Mouse (Mus musculus) liver, embryonic 13.5 days (tissue): ENCODE results near the gene Mgmt. TPM values are rescaled to one million over a fixed set of nuclear protein-coding genes. Genes with fewer than 3 reads are reported as not detected.
A peak's percentile ranks its signal among the peaks of the same experiment; 100 is the strongest.

Experiments
- ATAC-seq: fragments of 200-750 bp; cut with Nextera tagmentation; 2 replicates; pipeline ENCODE4 v1.8.0; 2017; ENCODE audit warnings: low read depth, mild to moderate bottlenecking, moderate number of reproducible peaks, moderate library complexity
- DNase-seq: peaks from one replicate; pipeline ENCODE4 v3.0.0; 2022
- H3K27ac ChIP-seq: fragments of 300-500 bp; sonication (generic); 2 replicates; pipeline ENCODE4 v1.5.1; 2015; ENCODE audit warnings: moderate library complexity, mild to moderate bottlenecking, inconsistent platforms
- H3K27me3 ChIP-seq: fragments of 300-500 bp; sonication (generic); 2 replicates; pipeline ENCODE4 v1.6.1; 2015; ENCODE audit warnings: mild to moderate bottlenecking, inconsistent platforms
- H3K36me3 ChIP-seq: fragments of 300-500 bp; sonication (generic); 2 replicates; pipeline ENCODE4 v1.6.1; 2015; ENCODE audit warnings: mild to moderate bottlenecking, inconsistent platforms
- H3K4me1 ChIP-seq: fragments of 300-500 bp; sonication (generic); replicated peaks from 2 replicates; pipeline ENCODE4 v1.6.1; 2015; ENCODE audit warnings: inconsistent platforms
- H3K4me2 ChIP-seq: fragments of 300-500 bp; sonication (generic); 2 replicates; pipeline ENCODE4 v1.6.1; 2015; ENCODE audit warnings: inconsistent platforms, mild to moderate bottlenecking, moderate library complexity
- H3K4me3 ChIP-seq: fragments of 300-500 bp; sonication (generic); replicated peaks from 2 replicates; pipeline ENCODE4 v1.5.1; 2015; ENCODE audit warnings: mild to moderate bottlenecking, inconsistent platforms
- H3K9ac ChIP-seq: fragments of 300-500 bp; sonication (generic); 2 replicates; pipeline ENCODE4 v1.6.1; 2015; ENCODE audit warnings: mild to moderate bottlenecking, inconsistent platforms
- H3K9me3 ChIP-seq: fragments of 300-500 bp; sonication (generic); replicated peaks from 2 replicates; pipeline ENCODE4 v1.6.1; 2016; ENCODE audit warnings: inconsistent platforms
- WGBS: fragments of 180-500 bp; shearing (Covaris S2); methylation state at CpG from one replicate; pipeline ENCODE4 v1.1.7; 2015; ENCODE audit not compliant: insufficient replicate concordance; 5-methylcytosine and 5-hydroxymethylcytosine counted together
- polyA plus RNA-seq: library from polyadenylated mRNA; unstranded; fragments of >200 nt; fragmentation: Nextera tagmentation; extraction: Ambion mirVana; gene quantifications from 2 replicates; pipeline ENCODE4 v1.2.1, GENCODE M21; 2015

Gene Mgmt
- polyA plus RNA-seq, 1 experiment from 2014 or later, result 3.4 TPM

DNA sequence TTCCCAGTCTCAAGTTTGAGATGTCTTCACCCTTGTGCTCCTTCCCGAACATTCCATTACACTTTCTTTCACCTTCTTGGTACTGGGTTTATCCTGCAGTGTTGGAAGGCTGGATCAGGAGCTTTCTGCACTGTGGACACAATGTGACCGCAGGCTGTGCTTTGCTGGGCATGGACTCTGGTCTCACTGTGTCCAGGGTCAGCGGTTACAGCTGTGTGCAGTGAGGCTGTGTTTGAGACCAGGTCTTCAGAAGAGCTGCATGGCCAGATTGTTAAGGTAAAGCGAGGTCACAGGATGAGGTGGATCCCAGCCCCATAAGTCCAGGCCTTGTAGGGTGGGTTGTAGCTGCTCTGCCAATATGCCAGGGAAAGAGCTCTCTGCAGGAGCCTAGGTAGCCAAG, 18.5 kb downstream of the Mgmt start:
- 59% methylated on average over 4 of the region's 4 CpGs for WGBS
- DNase-seq (no peak), ATAC-seq (peak; percentile 67)
- no peak overlapping the region for H3K4me2 ChIP-seq
- H3K27me3 ChIP-seq, result no peaks in the 10 kb centered on the region
- H3K36me3 ChIP-seq, result no peaks in the 10 kb centered on the region
- no peak overlapping the region for H3K4me3 ChIP-seq
- H3K9ac ChIP-seq, result no peak overlapping the region
- H3K27ac ChIP-seq, result no peak overlapping the region
- H3K4me1 ChIP-seq, result 0 out of 2 replicates have a peak, but pooled peaks cover 8% of the 10 kb centered on the region
- H3K9me3 ChIP-seq, result no peaks in the 10 kb centered on the region

DNA sequence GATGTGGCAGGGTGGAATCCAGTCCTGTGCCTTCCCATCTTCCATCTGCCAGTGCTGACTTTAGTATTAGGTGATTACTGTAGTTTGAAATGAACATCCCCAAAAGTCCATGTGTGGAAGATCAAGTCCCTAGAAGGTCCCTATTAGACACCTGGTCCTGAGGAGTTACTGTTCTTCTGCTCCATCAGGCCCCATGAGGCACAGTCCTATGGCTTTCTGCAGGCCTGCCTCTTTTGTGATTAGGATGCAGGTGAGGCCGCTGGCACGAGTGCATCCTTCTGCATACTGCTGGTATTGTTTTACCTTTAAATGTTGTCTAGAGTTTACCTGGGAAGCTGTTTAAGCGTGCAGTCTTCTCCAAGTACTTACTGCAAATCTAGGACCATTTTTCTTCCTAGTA, 21.6 kb downstream of the Mgmt start:
- H3K9me3 ChIP-seq, result no peaks in the 10 kb centered on the region
- H3K4me2 ChIP-seq, result no peak overlapping the region
- no peak overlapping the region for H3K9ac ChIP-seq
- no peak overlapping the region for H3K4me3 ChIP-seq
- DNase-seq, result no peak
- no peak overlapping the region for H3K27ac ChIP-seq
- ATAC-seq, result no peak
- H3K27me3 ChIP-seq, result no peaks in the 10 kb centered on the region
- H3K4me1 ChIP-seq, result 0 out of 2 replicates have a peak, but pooled peaks cover 8% of the 10 kb centered on the region
- 57% methylated on average over 3 of the region's 3 CpGs for WGBS
- no peaks in the 10 kb centered on the region for H3K36me3 ChIP-seq

DNA sequence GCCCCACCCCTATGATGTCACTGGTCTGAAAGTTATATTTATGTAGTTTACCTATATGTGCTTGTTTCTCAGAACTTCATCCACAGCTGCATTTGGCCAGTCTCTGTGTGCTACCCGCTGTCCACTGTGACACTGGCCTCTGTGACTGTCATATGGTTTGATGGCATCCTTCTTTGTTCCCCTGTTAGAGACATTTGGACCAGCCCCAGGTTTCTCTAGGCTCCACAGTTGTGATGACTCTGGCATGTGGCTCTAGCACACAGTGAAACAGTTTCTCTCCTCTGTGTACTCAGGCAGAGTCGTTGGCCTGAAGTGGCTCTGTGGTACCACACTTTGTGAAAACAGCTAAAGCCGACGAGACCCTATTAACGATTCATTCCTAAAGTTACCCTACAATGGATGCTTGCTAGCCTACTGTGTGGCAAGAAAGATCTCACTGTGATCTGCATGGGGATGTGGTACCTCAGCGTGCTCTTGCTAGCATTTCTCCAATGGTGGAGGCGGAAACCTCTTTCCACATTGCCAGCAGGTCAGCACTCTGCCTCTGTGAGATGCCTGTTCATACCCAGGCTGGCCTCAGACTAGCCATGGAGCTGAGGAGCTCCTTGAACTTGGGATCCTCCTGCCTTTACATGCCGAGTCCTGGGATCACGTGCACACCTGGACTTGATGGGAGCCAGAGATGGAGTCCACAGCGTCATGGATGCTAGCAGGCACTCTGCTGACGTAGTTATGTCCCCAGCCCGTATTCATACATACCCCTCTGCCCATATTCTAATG, 26.8 kb downstream of the Mgmt start:
- H3K36me3 ChIP-seq, result no peaks in the 10 kb centered on the region
- no peak overlapping the region for H3K27ac ChIP-seq
- ATAC-seq (no peak), DNase-seq (no peak)
- no peak overlapping the region for H3K4me2 ChIP-seq
- H3K9me3 ChIP-seq, result no peaks in the 10 kb centered on the region
- H3K4me1 ChIP-seq, result no peaks in the 10 kb centered on the region; the same call in 1 of the 2 replicates
- H3K9ac ChIP-seq, result no peak overlapping the region
- H3K27me3 ChIP-seq, result no peaks in the 10 kb centered on the region
- 80% methylated on average over 12 of the region's 12 CpGs for WGBS
- H3K4me3 ChIP-seq, result no peak overlapping the region

DNA sequence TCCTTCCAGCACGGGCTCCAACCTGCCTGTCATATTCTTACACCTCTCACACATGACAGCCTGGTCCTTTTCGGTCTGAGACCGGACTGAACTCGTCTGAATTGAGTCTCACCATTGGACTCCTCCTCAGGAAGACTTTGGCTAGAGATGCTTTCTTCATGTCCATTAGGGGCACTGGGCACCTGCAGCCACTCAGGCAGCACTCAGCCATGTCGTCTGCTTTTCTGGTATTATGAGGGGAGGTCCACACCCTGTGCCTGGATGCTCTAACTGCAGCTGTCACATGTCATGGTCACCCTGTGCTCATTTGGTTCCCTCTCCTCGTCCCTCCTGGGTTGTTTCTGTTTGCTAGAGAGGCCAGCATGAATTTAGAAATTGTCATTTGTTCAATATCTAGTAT, 27.8 kb downstream of the Mgmt start:
- DNase-seq, result no peak
- no peaks in the 10 kb centered on the region; the same call in 1 of the 2 replicates for H3K4me1 ChIP-seq
- H3K4me3 ChIP-seq, result no peak overlapping the region
- 61% methylated on average over 6 of the region's 6 CpGs for WGBS
- no peaks in the 10 kb centered on the region for H3K36me3 ChIP-seq
- H3K9me3 ChIP-seq, result no peaks in the 10 kb centered on the region
- H3K9ac ChIP-seq, result no peak overlapping the region
- H3K27me3 ChIP-seq, result no peaks in the 10 kb centered on the region
- ATAC-seq, result no peak
- no peak overlapping the region for H3K4me2 ChIP-seq
- no peak overlapping the region for H3K27ac ChIP-seq

DNA sequence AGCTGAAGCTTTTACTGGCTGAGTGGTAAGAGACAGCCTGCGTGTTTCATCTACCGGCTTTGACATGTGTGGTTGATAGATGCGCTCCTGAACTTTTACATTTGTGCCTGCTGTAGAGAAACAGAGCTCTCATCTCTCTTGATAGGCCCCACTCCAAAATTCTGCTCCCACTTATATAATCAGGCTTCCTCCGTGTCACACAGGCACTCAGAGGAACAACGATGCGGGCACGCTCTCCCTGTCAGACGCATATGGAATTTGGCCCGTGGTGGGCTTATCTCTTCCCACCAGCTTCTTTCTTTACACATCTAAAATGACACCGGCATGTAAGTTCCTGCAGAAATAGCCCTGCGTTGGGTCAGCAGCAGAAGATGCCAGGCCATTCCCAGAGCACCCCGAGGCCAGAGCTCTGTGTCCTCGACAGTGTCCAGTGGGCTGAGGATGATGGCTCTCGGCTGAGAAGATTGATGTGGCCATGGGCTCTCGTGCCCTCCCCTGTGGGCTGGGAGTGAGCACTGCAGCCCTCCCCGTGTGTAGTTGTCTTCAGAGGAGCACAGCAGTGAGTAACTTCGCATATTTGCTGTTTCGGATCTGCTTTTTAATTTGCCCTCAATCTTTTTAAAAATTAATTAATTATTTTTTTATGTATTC, 30.3 kb downstream of the Mgmt start:
- WGBS, result 34% methylated on average over 18 of the region's 18 CpGs
- Histone ChIP-seq H3K27me3 (no peaks in the 10 kb centered on the region), H3K27ac (no peak overlapping the region), H3K4me3 (no peak overlapping the region), H3K9ac (no peak overlapping the region), H3K4me2 (no peak overlapping the region), H3K36me3 (no peaks in the 10 kb centered on the region), H3K9me3 (no peaks in the 10 kb centered on the region), H3K4me1 (no peaks in the 10 kb centered on the region; the same call in 1 of the 2 replicates)
- ATAC-seq, result 0 out of 2 replicates have a peak, but pooled peaks have one; percentile 34
- DNase-seq, result no peak

DNA sequence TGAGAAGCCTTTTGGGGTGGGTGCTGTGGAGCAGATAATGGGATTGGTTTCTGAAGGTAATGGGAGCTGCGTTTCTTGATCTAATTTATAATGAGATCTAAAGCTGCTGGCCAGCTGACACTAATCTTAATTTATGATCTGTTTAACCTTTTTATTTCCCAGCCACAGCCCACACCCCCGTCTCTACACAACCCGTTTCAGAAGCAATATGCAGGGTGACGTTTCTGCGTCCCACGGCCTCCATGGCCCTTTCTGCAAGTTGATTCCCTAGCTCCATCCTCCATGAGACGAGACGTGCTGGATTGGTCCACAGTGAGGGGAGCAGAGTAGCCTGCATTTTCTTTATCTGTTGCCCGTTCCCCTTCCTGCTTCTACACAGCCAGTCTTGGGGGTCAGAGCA, 31.8 kb downstream of the Mgmt start:
- Histone ChIP-seq H3K27me3 (no peaks in the 10 kb centered on the region), H3K4me2 (no peak overlapping the region), H3K9ac (no peak overlapping the region), H3K9me3 (no peaks in the 10 kb centered on the region), H3K4me3 (no peak overlapping the region), H3K4me1 (no peaks in the 10 kb centered on the region; the same call in 1 of the 2 replicates), H3K36me3 (no peaks in the 10 kb centered on the region), H3K27ac (no peak overlapping the region)
- no peak for DNase-seq
- 62% methylated on average over 9 of the region's 9 CpGs for WGBS
- ATAC-seq, result no peak

DNA sequence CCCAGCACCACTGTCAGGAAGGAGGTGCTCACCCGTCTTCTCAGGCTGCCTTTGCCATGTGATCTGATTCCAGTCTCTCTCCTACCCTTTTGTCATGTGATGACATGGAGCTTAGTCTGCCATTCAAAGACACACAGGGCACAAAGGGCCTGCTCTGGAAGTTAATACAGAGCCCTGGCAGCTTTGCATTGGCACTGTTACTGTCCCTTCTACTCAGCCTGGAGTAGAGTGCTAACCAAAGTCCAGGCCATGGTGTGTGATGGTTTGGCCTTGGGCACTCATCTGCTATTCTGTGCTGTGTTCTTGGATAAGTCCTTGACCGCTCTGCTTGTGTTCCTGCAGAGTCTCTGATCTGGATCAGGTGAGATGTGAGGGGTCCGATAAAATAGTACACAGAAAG, 36.0 kb downstream of the Mgmt start:
- H3K27me3 ChIP-seq, result no peaks in the 10 kb centered on the region
- no peak overlapping the region for H3K4me2 ChIP-seq
- 72% methylated on average over 3 of the region's 3 CpGs for WGBS
- ATAC-seq (no peak), DNase-seq (no peak)
- H3K4me1 ChIP-seq, result no peaks in the 10 kb centered on the region
- no peak overlapping the region for H3K9ac ChIP-seq
- no peak overlapping the region for H3K4me3 ChIP-seq
- H3K9me3 ChIP-seq, result no peaks in the 10 kb centered on the region
- H3K36me3 ChIP-seq, result no peaks in the 10 kb centered on the region
- no peak overlapping the region for H3K27ac ChIP-seq

DNA sequence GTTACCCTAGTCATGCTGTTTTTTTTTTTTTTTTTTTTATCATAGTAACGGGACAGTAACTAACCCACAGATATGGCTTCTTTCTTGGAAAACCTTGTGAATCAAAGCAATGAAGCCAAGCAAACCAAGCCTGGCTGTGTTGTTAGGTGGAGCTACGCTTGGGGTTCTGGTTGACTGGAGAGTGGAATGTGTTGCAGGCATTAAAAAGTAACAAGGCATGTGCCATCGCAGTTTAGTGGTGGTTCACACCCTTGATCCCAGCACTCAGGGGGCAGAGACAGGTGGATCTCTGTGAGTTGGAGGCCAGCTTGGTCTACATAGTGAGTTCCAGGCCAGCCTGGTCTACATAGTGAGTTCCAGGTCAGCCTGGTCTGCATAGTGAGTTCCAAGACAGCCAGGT, 39.0 kb downstream of the Mgmt start:
- no peaks in the 10 kb centered on the region for H3K36me3 ChIP-seq
- H3K9me3 ChIP-seq, result no peaks in the 10 kb centered on the region
- no peak overlapping the region for H3K4me2 ChIP-seq
- no peak overlapping the region for H3K27ac ChIP-seq
- DNase-seq, result no peak
- 57% methylated on average over 3 of the region's 3 CpGs for WGBS
- H3K4me3 ChIP-seq, result no peak overlapping the region
- H3K27me3 ChIP-seq, result no peaks in the 10 kb centered on the region
- ATAC-seq, result no peak
- H3K4me1 ChIP-seq, result no peaks in the 10 kb centered on the region
- no peak overlapping the region for H3K9ac ChIP-seq

DNA sequence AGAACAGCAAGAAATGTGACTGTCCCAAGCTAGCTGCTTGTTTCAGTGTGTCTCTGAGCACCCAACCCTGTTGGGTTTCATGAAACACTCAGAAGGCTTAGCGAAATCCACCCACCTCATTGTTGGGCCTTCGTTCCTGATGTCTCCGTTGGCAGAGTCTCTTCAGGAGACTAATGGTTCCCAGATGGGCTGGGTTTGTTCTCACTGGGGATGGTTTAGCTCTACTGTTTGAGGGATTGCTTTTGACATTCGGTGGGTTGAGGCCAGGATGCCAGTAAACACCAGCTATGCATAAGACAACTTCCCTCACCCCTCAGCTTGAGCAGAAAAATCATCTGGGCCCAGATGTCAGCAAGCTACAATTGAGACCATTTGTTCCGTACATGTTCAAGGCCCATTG, 39.9 kb downstream of the Mgmt start:
- Histone ChIP-seq H3K9me3 (no peaks in the 10 kb centered on the region), H3K4me2 (no peak overlapping the region), H3K9ac (no peak overlapping the region), H3K4me1 (no peaks in the 10 kb centered on the region), H3K27me3 (no peaks in the 10 kb centered on the region), H3K36me3 (no peaks in the 10 kb centered on the region), H3K4me3 (no peak overlapping the region), H3K27ac (no peak overlapping the region)
- 77% methylated on average over 5 of the region's 5 CpGs for WGBS
- no peak for ATAC-seq
- no peak for DNase-seq

DNA sequence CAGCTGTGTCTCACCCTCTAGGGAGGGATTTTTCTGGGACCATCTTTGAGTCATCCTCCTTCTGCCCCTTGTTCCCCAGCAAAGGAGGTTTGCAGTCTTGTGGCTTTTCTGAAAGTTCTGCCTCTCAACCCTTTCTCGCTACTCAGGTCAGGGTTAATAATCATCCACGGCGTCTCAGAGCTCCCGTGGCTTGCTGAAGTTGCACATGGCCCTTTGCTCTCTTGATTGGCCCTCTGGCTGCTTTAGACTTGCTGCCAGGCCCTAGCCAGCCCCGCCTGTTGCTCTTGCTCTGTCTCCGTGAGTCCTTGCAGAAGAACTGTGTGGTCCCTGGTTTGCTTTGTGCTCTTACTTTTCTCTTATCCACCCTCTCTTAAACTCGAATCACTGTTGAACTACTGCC, 40.4 kb downstream of the Mgmt start:
- ATAC-seq (no peak), DNase-seq (no peak)
- Histone ChIP-seq H3K27ac (no peak overlapping the region), H3K27me3 (no peaks in the 10 kb centered on the region), H3K4me2 (no peak overlapping the region), H3K9ac (no peak overlapping the region), H3K4me3 (no peak overlapping the region), H3K9me3 (no peaks in the 10 kb centered on the region), H3K36me3 (no peaks in the 10 kb centered on the region), H3K4me1 (no peaks in the 10 kb centered on the region)
- 64% methylated on average over 7 of the region's 7 CpGs for WGBS

DNA sequence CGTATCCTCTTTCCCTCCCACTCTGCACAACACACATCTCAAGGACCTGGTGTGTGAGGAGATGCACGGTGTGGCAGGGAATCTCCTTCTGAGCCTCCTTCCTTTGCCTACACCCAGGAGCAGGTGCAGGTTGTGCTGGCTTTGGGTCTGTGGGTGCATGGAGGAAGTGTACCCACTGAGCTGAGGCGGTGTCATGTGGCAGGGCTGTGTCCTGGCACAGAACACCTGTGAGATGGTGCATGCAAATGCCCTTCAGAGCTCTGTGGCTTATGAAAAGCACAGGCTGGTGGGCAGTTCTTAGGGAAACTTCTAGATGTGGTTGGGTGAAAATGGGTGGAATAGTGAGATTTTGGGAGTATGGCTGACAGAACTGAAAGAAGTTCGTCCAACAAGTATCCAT, 44.0 kb downstream of the Mgmt start:
- 78% methylated on average over 4 of the region's 4 CpGs for WGBS
- Histone ChIP-seq H3K4me1 (no peaks in the 10 kb centered on the region), H3K27ac (no peak overlapping the region), H3K9ac (no peak overlapping the region), H3K4me3 (no peak overlapping the region), H3K27me3 (no peaks in the 10 kb centered on the region), H3K4me2 (no peak overlapping the region), H3K36me3 (no peaks in the 10 kb centered on the region), H3K9me3 (no peaks in the 10 kb centered on the region)
- no peak for DNase-seq
- ATAC-seq, result no peak

DNA sequence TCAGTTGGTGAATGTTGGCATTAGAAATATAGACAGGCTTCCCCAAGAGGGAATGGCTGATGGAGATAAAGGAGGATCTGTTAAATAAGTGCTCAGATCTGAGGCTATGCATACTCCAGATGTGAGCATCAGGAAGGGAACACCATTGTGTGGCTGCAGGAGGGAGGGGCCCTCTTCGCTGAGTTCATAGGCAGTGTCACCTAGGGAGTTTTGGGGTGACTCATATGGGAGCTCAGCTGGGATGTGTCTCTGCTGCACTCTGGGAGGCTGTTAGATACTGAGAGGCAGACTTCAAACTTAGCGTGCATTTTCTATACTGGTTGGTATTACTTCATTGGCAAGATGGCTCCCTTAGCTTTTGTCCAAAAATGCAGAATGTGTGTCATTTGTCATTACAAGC, 48.0 kb downstream of the Mgmt start:
- Histone ChIP-seq H3K4me2 (no peak overlapping the region), H3K36me3 (no peaks in the 10 kb centered on the region), H3K9ac (no peak overlapping the region), H3K9me3 (no peaks in the 10 kb centered on the region), H3K27ac (no peak overlapping the region), H3K27me3 (no peaks in the 10 kb centered on the region), H3K4me1 (no peaks in the 10 kb centered on the region), H3K4me3 (no peak overlapping the region)
- ATAC-seq (no peak), DNase-seq (no peak)
- WGBS, result 84% methylated on average over 2 of the region's 2 CpGs
